Mouse (Mus musculus) gastrocnemius, adult 2 months (tissue): Measurements from ENCODE around the gene Krcc1. TPM values are rescaled to one million over a fixed set of nuclear protein-coding genes. Genes with fewer than 3 reads are reported as not detected.
"Not testable (repeated sequence)": the region's sequence is repeated elsewhere in the genome, so short reads cannot be mapped to it uniquely, and the experiment has no call there.

Experiments
- DNase-seq: peaks from one replicate; pipeline ENCODE4 v3.0.0; 2022
- H3K27ac ChIP-seq: fragments of 200-600 bp; 2 replicates; pipeline ENCODE4 v1.8.1; 2022; ENCODE audit warnings: mild to moderate bottlenecking
- H3K4me3 ChIP-seq: fragments of 200-600 bp; 2 replicates; pipeline ENCODE4 v1.8.1; 2022; ENCODE audit warnings: mild to moderate bottlenecking, moderate library complexity
- CTCF ChIP-seq: fragments of 200-600 bp; IDR thresholded peaks from 2 replicates; pipeline ENCODE4 v1.8.1; 2022; ENCODE audit warnings: antibody characterized with exemption, mild to moderate bottlenecking, moderate library complexity
- intact Hi-C: fragments of 180-260 bp; cut with DNase I; formaldehyde crosslinking; loops from one replicate; pipeline ENCODE4 v1.15.1; 2025
- microRNA-seq: library from miRNA; unstranded; fragments of <30 nt; microRNA quantifications from one replicate; pipeline ENCODE4 v1.2.0, GENCODE M21; 2021
- total RNA-seq, 2 experiments: library from RNA; stranded (reverse); gene quantifications; 2 replicates each; pipeline ENCODE4 v1.2.3; 2021

Gene Krcc1
- total RNA-seq, 2 experiments from 2014 or later: 23.7 to 33.6 TPM

DNA sequence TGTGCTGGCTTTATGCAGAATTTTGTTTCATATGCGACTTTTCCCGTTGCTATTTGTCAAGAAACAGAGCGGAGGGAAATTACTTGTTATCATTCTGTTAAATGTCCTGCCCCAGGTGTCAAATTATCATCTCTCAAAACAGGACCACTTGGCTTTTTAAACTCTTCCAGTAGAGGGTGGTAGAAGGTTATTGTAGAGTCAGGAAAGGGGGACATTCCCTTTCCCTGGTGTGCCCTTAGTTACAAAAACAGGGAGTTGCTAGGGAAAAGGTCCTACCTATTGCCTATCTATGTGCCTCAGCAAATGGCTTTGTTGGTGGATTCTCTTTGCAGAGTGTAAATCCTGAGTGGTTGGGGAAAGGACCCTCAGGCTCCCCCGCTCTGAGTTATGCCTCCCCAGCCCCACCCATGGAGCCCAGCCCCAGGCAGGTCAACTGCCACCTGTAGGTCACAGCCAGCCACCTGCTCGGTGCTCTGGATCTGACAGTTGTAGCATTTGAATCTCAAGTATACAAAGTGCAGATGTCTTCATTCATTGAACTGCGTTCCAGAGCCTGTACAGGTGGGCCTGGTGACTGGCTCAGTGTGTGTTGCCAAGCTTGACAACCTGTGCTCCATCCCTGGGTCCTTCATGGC is 30.7 kb downstream of the Krcc1 start:
- no peak for DNase-seq
- Histone ChIP-seq H3K4me3 (no peak overlapping the region), H3K27ac (no peak overlapping the region)
- intact Hi-C loops: no loop called here
- TF ChIP-seq CTCF: peak; percentile 35; the same call in 1 of the 2 replicates

DNA sequence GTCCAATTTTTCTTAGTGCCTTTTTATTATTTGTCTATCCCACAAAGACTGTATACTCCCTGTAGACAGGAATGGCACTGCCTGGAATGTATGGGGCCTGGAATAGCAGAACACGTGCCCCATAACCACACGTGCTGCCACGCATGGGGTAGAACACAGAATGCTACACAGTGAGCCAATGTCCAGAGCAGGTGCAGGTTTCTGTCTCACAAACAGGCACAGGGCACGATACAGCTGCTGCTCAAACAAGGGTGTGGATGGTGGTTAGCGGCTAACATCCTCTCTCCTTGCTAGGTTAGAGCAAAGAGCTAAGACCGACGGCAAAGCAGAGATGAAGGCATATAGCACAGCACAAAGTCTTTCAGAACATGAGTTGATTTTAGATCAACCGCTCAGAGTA is 36.0 kb downstream of the Krcc1 start:
- intact Hi-C loops: no loop called here

DNA sequence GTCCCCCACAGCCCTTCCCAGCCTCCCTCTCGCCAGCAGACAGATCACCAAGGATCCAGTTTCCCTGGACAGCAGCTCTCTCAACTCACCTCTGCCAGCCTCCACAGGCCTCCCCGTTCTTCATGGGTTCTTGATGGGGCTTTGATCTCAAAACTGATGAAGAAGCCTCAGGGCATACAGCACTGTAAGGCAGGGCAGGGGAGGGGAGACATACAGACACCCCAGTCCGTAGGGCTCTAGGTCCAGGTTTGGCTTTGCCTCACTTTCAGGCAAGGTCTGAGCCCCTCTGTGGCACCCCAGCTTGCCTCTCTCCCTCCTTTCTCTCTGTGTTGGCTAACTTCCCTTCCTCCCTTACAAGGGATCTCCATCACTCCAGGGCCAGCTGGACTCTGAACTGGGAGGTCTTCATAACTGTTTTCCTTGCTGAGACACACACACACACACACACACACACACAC is 50.4 kb downstream of the Krcc1 start, which contains the start of gene Smyd1:
Smyd1 (minus strand) TSS at position 408 of the 458 bp plus-strand sequence.
- intact Hi-C loops: no loop called here
- Histone ChIP-seq H3K27ac (no peak within 1 kb of the TSS), H3K4me3 (no peak within 1 kb of the TSS)
- no peak for TF ChIP-seq CTCF
- DNase-seq: no peak

More for the DNA sequence above, 36.0 kb downstream of the Krcc1 start:
- no peak for DNase-seq
- Histone ChIP-seq H3K27ac (no peak overlapping the region), H3K4me3 (no peak overlapping the region)
- TF ChIP-seq CTCF: no peak

- intact Hi-C loops: no loop called here
- no peak for TF ChIP-seq CTCF
- Histone ChIP-seq H3K4me3 (no peak within 1 kb of the TSS), H3K27ac (no peak within 1 kb of the TSS)
- DNase-seq: no peak
Observed at GRCm38 (mm10) chr6:71322491-71322921, 51.0 kb downstream of the Krcc1 start, which contains the start of gene Cd8b1. Gene Cd8b1, plus strand, starts transcription at chr6:71322788.

DNA sequence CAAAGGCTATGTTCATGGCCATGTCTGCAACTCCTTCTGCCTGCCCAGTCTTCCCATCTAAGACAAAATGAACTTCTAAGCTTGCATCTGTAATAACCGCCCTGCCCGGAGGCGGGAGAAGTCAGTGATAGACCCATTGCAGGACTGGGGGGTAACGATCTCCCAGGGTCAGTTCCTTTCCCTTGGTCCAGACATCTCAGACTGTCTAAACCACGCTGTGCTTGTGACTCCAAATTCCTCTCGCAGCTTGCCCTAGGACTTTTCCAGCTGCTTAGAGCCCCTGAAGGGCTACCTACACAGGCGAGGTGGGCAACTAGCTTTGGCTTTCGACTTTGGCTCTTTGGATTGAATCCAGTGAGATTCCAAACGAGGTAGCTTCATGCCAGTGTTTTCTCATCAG is 53.3 kb downstream of the Krcc1 start:
- DNase-seq: no peak
- Histone ChIP-seq H3K27ac (no peak overlapping the region), H3K4me3 (no peak overlapping the region)
- intact Hi-C loops: no loop called here
- TF ChIP-seq CTCF: no peak

DNA sequence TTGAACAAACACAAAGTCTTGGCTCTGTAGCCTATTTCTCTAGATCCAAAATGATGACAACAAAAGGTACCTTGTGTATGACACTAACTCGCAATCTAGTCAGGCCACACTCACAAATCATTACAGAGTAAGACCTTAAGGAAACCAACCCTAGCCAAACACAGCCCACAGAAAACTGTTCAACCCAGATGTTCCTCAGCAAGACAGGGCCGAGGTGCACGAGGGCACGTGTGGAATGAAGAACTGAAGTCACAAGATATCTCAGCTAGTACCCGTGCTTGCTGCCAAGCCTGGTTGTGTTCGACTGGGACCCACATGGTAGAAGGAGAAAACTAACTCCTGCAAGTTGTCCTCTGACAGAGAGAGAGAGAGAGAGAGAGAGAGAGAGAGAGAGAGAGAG is 58.4 kb downstream of the Krcc1 start:
- TF ChIP-seq CTCF: no peak
- Histone ChIP-seq H3K4me3 (no peak overlapping the region), H3K27ac (no peak overlapping the region)
- intact Hi-C loops: no loop called here
- DNase-seq: no peak

- intact Hi-C loops: no loop called here
- DNase-seq: no peak
- no peak for TF ChIP-seq CTCF
- H3K4me3 ChIP-seq: no peak overlapping the region
- no peak overlapping the region for H3K27ac ChIP-seq
Observed at GRCm38 (mm10) chr6:71330486-71330885, 59.0 kb downstream of the Krcc1 start.

DNA sequence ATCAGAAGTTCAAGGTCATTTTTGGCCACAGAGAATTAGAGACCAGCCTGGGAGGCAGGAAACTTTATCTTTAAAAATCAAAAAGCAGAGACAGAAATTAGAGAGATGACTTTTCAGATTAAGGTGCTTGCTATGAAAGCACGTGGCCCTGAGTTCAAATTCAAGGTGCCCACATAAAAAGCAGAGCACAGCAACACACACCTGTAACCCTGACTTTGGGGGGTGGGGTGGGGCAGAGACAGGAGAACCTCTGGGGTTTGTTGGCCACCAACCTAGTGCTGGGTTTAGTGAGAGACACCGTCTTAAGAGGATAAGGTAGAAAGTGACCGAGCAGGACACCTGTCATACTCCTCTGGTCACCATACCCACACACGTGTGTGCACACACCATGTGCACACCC is 60.0 kb downstream of the Krcc1 start:
- H3K4me3 ChIP-seq, DNase-seq, intact Hi-C loops, H3K27ac ChIP-seq: not testable (repeated sequence)

- DNase-seq: no peak
- intact Hi-C loops: no loop called here
- TF ChIP-seq CTCF: no peak
- no peak overlapping the region for H3K27ac ChIP-seq
- no peak overlapping the region for H3K4me3 ChIP-seq
Observed at GRCm38 (mm10) chr6:71332236-71332965, 60.9 kb downstream of the Krcc1 start.

GRCm38 (mm10) chr6:71333031-71333430 is 61.6 kb downstream of the Krcc1 start:
- intact Hi-C loops: no loop called here
- H3K4me3 ChIP-seq: no peak overlapping the region
- no peak overlapping the region for H3K27ac ChIP-seq
- TF ChIP-seq CTCF: no peak
- no peak for DNase-seq

DNA sequence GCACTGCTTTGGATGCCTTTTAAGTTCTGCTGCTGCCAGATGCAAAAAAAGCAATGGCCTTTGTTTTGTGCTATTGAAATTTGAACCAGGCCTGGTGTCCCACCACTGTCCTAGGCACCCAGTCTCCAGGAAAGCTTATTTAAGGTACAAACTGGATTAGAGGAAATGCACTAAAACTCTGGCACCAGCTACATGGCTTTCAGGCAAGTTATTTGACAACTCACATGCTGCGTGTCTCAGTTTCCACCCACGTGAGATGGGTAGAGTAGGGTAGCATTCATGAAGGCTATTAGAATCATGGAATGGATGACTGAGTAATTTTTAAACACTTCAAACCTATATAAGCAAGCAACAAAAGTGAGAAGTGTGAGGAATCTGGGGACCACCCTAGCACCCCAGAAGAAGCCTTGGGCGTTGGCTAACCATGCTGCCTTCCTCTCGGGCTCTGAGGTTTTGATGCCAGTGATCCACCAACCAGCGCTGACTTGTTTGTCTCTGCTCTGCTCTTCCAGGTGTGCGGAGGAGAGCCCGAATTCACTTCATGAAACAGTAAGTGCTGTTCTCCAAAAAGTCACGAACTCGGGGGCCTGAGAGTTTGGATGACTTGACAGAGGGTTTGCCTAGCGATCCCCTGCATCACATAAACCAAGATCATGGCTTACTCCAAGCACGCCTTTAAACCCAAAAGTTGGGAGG is 62.2 kb downstream of the Krcc1 start:
- no peak overlapping the region for H3K27ac ChIP-seq
- DNase-seq: no peak
- TF ChIP-seq CTCF: no peak
- H3K4me3 ChIP-seq: no peak overlapping the region
- intact Hi-C loops: no loop called here

Small RNAs within 50 kb of the gene (microRNA-seq; reads per million reads assigned to microRNA genes)
- gene Mir8112: 2.9 reads per million

Other genes starting within 250 kb of the Krcc1 start
- gene Thnsl2, start 127.2 kb upstream of the Krcc1 start, total RNA-seq: 1 to 10 TPM; 5.3 to 8.2 TPM
- not detected for gene Fabp1, start 71.8 kb upstream of the Krcc1 start, total RNA-seq
- gene Smyd1, start 50.6 kb downstream of the Krcc1 start, total RNA-seq: 100 to 1,000 TPM; 370 to 385 TPM
- not detected for gene Cd8b1, start 51.1 kb downstream of the Krcc1 start, total RNA-seq
- not detected for gene Cd8a, start 101.8 kb downstream of the Krcc1 start, total RNA-seq
- gene Rmnd5a, start 169.0 kb downstream of the Krcc1 start, total RNA-seq: 100 to 1,000 TPM; 114 to 132 TPM
- gene Rnf103, start 222.2 kb downstream of the Krcc1 start, total RNA-seq: 10 to 100 TPM; 20.2 to 20.3 TPM